Mouse (Mus musculus): ENCODE data around the gene Brap. TPM values are rescaled to one million over a fixed set of nuclear protein-coding genes. Genes with fewer than 3 reads are reported as not detected.
"Not testable (repeated sequence)": the region's sequence is repeated elsewhere in the genome, so short reads cannot be mapped to it uniquely, and the experiment has no call there.

Brap gene
- 51.8 and 57.5 TPM in 2 replicates for polyA plus RNA-seq (2012; rRNA removed)

- Histone ChIP-seq H3K27ac (ENCODE audit: insufficient read depth, low read length) (peak within 1 kb of the TSS; percentile 63), H3K4me3 (ENCODE audit: insufficient read depth, low read length) (peak within 1 kb of the TSS; percentile 65), H3K4me1 (ENCODE audit: control insufficient read depth, insufficient read depth, low read length) (peaks cover 6% of the 10 kb centered on the region; the same call in 1 of the 2 replicates)
- TF ChIP-seq POLR2A (IDR thresholded peaks at IDR 0.05; ENCODE audit: extremely low read depth, insufficient read depth, low read length) (peak; percentile 88), CTCF (IDR thresholded peaks at IDR 0.05; ENCODE audit: extremely low read depth, insufficient read depth, low read length) (no peak)
Observed at GRCm38 (mm10) chr5:121660059-121660896, at the start of gene Brap, which contains the start of gene Acad10. TSS of gene Brap (plus strand) at chr5:121660563. TSS of gene Acad10 (minus strand) at chr5:121660514.

GRCm38 (mm10) chr5:121612036-121612435 lies 48.3 kb upstream of the Brap start:
- no peak for TF ChIP-seq POLR2A (IDR thresholded peaks at IDR 0.05; ENCODE audit: extremely low read depth, insufficient read depth, low read length)
- no peak for TF ChIP-seq CTCF (IDR thresholded peaks at IDR 0.05; ENCODE audit: extremely low read depth, insufficient read depth, low read length)
- no peaks in the 10 kb centered on the region for H3K4me1 ChIP-seq (ENCODE audit: control insufficient read depth, insufficient read depth, low read length)
- H3K4me3 ChIP-seq (ENCODE audit: insufficient read depth, low read length): no peak overlapping the region
- no peak overlapping the region for H3K27ac ChIP-seq (ENCODE audit: insufficient read depth, low read length)

GRCm38 (mm10) chr5:121614921-121615320 lies 45.4 kb upstream of the Brap start:
- H3K4me1 ChIP-seq (ENCODE audit: control insufficient read depth, insufficient read depth, low read length); H3K27ac ChIP-seq (ENCODE audit: insufficient read depth, low read length); H3K4me3 ChIP-seq (ENCODE audit: insufficient read depth, low read length): not testable (repeated sequence)

GRCm38 (mm10) chr5:121618592-121619513 lies 41.5 kb upstream of the Brap start, which contains the start of gene Acad12:
TSS of gene Acad12 (minus strand) at chr5:121618938.
- H3K4me3 ChIP-seq (ENCODE audit: insufficient read depth, low read length): peak within 1 kb of the TSS; percentile 91
- H3K27ac ChIP-seq (ENCODE audit: insufficient read depth, low read length): peak within 1 kb of the TSS; percentile 91
- H3K4me1 ChIP-seq (ENCODE audit: control insufficient read depth, insufficient read depth, low read length): 0 out of 2 replicates have a peak, but pooled peaks cover 2% of the 10 kb centered on the region
- TF ChIP-seq CTCF (IDR thresholded peaks at IDR 0.05; ENCODE audit: extremely low read depth, insufficient read depth, low read length): no peak
- peak; percentile 87 for TF ChIP-seq POLR2A (IDR thresholded peaks at IDR 0.05; ENCODE audit: extremely low read depth, insufficient read depth, low read length)

- H3K27ac ChIP-seq (ENCODE audit: insufficient read depth, low read length): no peak overlapping the region
- no peak overlapping the region for H3K4me3 ChIP-seq (ENCODE audit: insufficient read depth, low read length)
- TF ChIP-seq POLR2A (IDR thresholded peaks at IDR 0.05; ENCODE audit: extremely low read depth, insufficient read depth, low read length) (no peak), CTCF (IDR thresholded peaks at IDR 0.05; ENCODE audit: extremely low read depth, insufficient read depth, low read length) (no peak)
- 0 out of 2 replicates have a peak, but pooled peaks cover 2% of the 10 kb centered on the region for H3K4me1 ChIP-seq (ENCODE audit: control insufficient read depth, insufficient read depth, low read length)
Observed at GRCm38 (mm10) chr5:121621102-121621501, 39.3 kb upstream of the Brap start.

GRCm38 (mm10) chr5:121623241-121623640 lies 37.1 kb upstream of the Brap start:
- Histone ChIP-seq H3K4me1 (ENCODE audit: control insufficient read depth, insufficient read depth, low read length) (no peaks in the 10 kb centered on the region), H3K27ac (ENCODE audit: insufficient read depth, low read length) (no peak overlapping the region), H3K4me3 (ENCODE audit: insufficient read depth, low read length) (no peak overlapping the region)
- no peak for TF ChIP-seq POLR2A (IDR thresholded peaks at IDR 0.05; ENCODE audit: extremely low read depth, insufficient read depth, low read length)
- TF ChIP-seq CTCF (IDR thresholded peaks at IDR 0.05; ENCODE audit: extremely low read depth, insufficient read depth, low read length): no peak

- TF ChIP-seq CTCF (IDR thresholded peaks at IDR 0.05; ENCODE audit: extremely low read depth, insufficient read depth, low read length) (peak; percentile 84), POLR2A (IDR thresholded peaks at IDR 0.05; ENCODE audit: extremely low read depth, insufficient read depth, low read length) (no peak)
- Histone ChIP-seq H3K27ac (ENCODE audit: insufficient read depth, low read length) (no peak overlapping the region), H3K4me1 (ENCODE audit: control insufficient read depth, insufficient read depth, low read length) (no peaks in the 10 kb centered on the region), H3K4me3 (ENCODE audit: insufficient read depth, low read length) (no peak overlapping the region)
Observed at GRCm38 (mm10) chr5:121627871-121628270, 32.5 kb upstream of the Brap start.

GRCm38 (mm10) chr5:121631106-121631647 lies 29.2 kb upstream of the Brap start:
- H3K4me3 ChIP-seq (ENCODE audit: insufficient read depth, low read length); H3K27ac ChIP-seq (ENCODE audit: insufficient read depth, low read length); H3K4me1 ChIP-seq (ENCODE audit: control insufficient read depth, insufficient read depth, low read length): not testable (repeated sequence)

GRCm38 (mm10) chr5:121632804-121633203 lies 27.6 kb upstream of the Brap start:
- TF ChIP-seq CTCF (IDR thresholded peaks at IDR 0.05; ENCODE audit: extremely low read depth, insufficient read depth, low read length) (no peak), POLR2A (IDR thresholded peaks at IDR 0.05; ENCODE audit: extremely low read depth, insufficient read depth, low read length) (no peak)

More at GRCm38 (mm10) chr5:121632804-121633203, 27.6 kb upstream of the Brap start:
- Histone ChIP-seq H3K27ac (ENCODE audit: insufficient read depth, low read length) (no peak overlapping the region), H3K4me3 (ENCODE audit: insufficient read depth, low read length) (no peak overlapping the region), H3K4me1 (ENCODE audit: control insufficient read depth, insufficient read depth, low read length) (no peaks in the 10 kb centered on the region)

All from cortical plate, adult 2 months (tissue).